Mouse (Mus musculus) embryonic fibroblast, embryonic 13.5 days (primary cell): Measurements from ENCODE around the gene Kcnq5. TPM values are rescaled to one million over a fixed set of nuclear protein-coding genes. Genes with fewer than 3 reads are reported as not detected.
A peak's percentile ranks its signal among the peaks of the same experiment; 100 is the strongest.

Source experiments
- H3K27ac ChIP-seq: 2 replicates; pipeline ENCODE4 v1.5.1; 2012; ENCODE audit warnings: low read length, control low read depth, inconsistent platforms; ENCODE audit not compliant: insufficient read depth
- H3K4me1 ChIP-seq: 2 replicates; pipeline ENCODE4 v1.6.1; 2011; ENCODE audit warnings: low read length; ENCODE audit not compliant: control insufficient read depth, insufficient read depth
- H3K4me3 ChIP-seq: 2 replicates; pipeline ENCODE4 v1.5.1; 2011; ENCODE audit warnings: mild to moderate bottlenecking, control low read depth, low read length; ENCODE audit not compliant: insufficient read depth
- CTCF ChIP-seq: IDR thresholded peaks from 2 replicates; pipeline ENCODE4 v1.5.1; 2011; ENCODE audit warnings: mild to moderate bottlenecking, control low read depth, low read length, moderate library complexity, borderline replicate concordance; ENCODE audit not compliant: insufficient read depth
- POLR2A ChIP-seq: IDR thresholded peaks from 2 replicates; pipeline ENCODE4 v1.6.1; 2011; ENCODE audit warnings: low read depth, mild to moderate bottlenecking, control low read depth, low read length, moderate library complexity
- polyA plus RNA-seq: library from polyadenylated mRNA; stranded (reverse); fragments of >200 nt; gene quantifications from 2 replicates; pipeline ENCODE4 v1.2.4, GENCODE M21; 2011; ENCODE audit warnings: low read depth; ENCODE audit not compliant: missing spikeins, insufficient read length

Gene Kcnq5
- polyA plus RNA-seq = 2.3 and 2.9 TPM in 2 replicates

- Histone ChIP-seq H3K27ac (no peak within 1 kb of the TSS), H3K4me1 (no peaks in the 10 kb centered on the region; the same call in 1 of the 2 replicates), H3K4me3 (peak within 1 kb of the TSS; percentile 56)
- TF ChIP-seq POLR2A = no peak
- no peak for TF ChIP-seq CTCF
These were observed at the start of gene Kcnq5 for GRCm38 (mm10) chr1:21961251-21962082. Gene Kcnq5 (minus strand): TSS chr1:21961942.

- H3K4me1 ChIP-seq = no peaks in the 10 kb centered on the region
- no peak overlapping the region for H3K27ac ChIP-seq
- TF ChIP-seq CTCF (no peak), POLR2A (no peak)
- no peak overlapping the region for H3K4me3 ChIP-seq
These were observed 18.0 kb upstream of the Kcnq5 start for GRCm38 (mm10) chr1:21979755-21980154.

- no peaks in the 10 kb centered on the region for H3K4me1 ChIP-seq
These were observed 17.6 kb upstream of the Kcnq5 start for GRCm38 (mm10) chr1:21979292-21979691.

GRCm38 (mm10) chr1:21974040-21974439, 12.3 kb upstream of the Kcnq5 start:
- no peak overlapping the region for H3K27ac ChIP-seq
- no peak overlapping the region for H3K4me3 ChIP-seq
- H3K4me1 ChIP-seq = no peaks in the 10 kb centered on the region
- TF ChIP-seq POLR2A = no peak
- TF ChIP-seq CTCF = no peak

More at GRCm38 (mm10) chr1:21979292-21979691, 17.6 kb upstream of the Kcnq5 start:
- H3K27ac ChIP-seq = no peak overlapping the region
- TF ChIP-seq POLR2A = no peak
- TF ChIP-seq CTCF = no peak
- no peak overlapping the region for H3K4me3 ChIP-seq

GRCm38 (mm10) chr1:21967139-21967538, 5.4 kb upstream of the Kcnq5 start:
- no peaks in the 10 kb centered on the region for H3K4me1 ChIP-seq
- H3K4me3 ChIP-seq = no peak overlapping the region
- TF ChIP-seq POLR2A (no peak), CTCF (no peak)
- no peak overlapping the region for H3K27ac ChIP-seq

GRCm38 (mm10) chr1:21962896-21963864, 1.4 kb upstream of the Kcnq5 start:
- no peaks in the 10 kb centered on the region; the same call in 1 of the 2 replicates for H3K4me1 ChIP-seq
- H3K4me3 ChIP-seq = no peak overlapping the region
- H3K27ac ChIP-seq = no peak overlapping the region
- no peak for TF ChIP-seq CTCF
- TF ChIP-seq POLR2A = no peak

GRCm38 (mm10) chr1:21962083-21962471, 335 bp upstream of the Kcnq5 start:
- TF ChIP-seq POLR2A (no peak), CTCF (no peak)
- H3K4me1 ChIP-seq = no peaks in the 10 kb centered on the region; the same call in 1 of the 2 replicates
- no peak overlapping the region for H3K27ac ChIP-seq
- peak overlapping the region; percentile 56 for H3K4me3 ChIP-seq

- no peak for TF ChIP-seq CTCF
- no peak for TF ChIP-seq POLR2A
- H3K27ac ChIP-seq = no peak overlapping the region
- H3K4me1 ChIP-seq = peaks cover 4% of the 10 kb centered on the region
- H3K4me3 ChIP-seq = peak overlapping the region; percentile 56
These were observed 1.1 kb downstream of the Kcnq5 start for GRCm38 (mm10) chr1:21960421-21961250.

- H3K4me1 ChIP-seq = peaks cover 4% of the 10 kb centered on the region
- no peak overlapping the region; the same call in 1 of the 2 replicates for H3K4me3 ChIP-seq
- H3K27ac ChIP-seq = no peak overlapping the region
- TF ChIP-seq POLR2A = no peak
- TF ChIP-seq CTCF = no peak
These were observed 2.0 kb downstream of the Kcnq5 start for GRCm38 (mm10) chr1:21959648-21960285.

- Histone ChIP-seq H3K4me3 (no peak overlapping the region), H3K27ac (no peak overlapping the region), H3K4me1 (peaks cover 4% of the 10 kb centered on the region)
- TF ChIP-seq CTCF (no peak), POLR2A (no peak)
These were observed 3.7 kb downstream of the Kcnq5 start for GRCm38 (mm10) chr1:21958013-21958412.
